Mouse (Mus musculus): Measurements from ENCODE around the gene Cd3eap. TPM values are rescaled to one million over a fixed set of nuclear protein-coding genes. Genes with fewer than 3 reads are reported as not detected.

The Cd3eap gene
- polyA plus RNA-seq, 1 experiment from 2014 or later, result 17.6 TPM

DNA sequence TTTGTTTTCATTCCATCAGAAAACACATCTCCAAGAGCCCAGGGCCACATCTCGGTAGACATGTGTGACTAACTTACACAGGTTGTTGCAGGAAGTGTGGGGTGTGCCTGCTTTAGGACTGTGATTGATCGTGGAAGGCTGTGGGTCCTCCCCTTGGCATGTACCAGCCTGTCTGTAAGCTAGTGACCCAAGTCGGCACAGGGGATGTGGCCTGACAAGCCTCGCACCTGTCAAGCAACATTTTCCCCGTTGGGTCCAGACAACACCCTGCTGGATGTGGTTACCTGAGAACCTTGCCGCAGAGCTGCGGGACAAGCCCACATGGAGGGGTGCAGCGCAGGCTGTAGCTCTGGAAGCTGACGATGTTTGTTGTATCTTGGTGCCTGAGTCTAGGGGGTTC lies 36.8 kb downstream of the Cd3eap start:
- no peak overlapping the region for H3K9ac ChIP-seq (ENCODE audit: low read depth, low read length)
- peaks cover 31% of the 10 kb centered on the region for H3K4me1 ChIP-seq (ENCODE audit: control insufficient read depth, insufficient read depth, low read length)
- H3K9me3 ChIP-seq (replicated peaks; ENCODE audit: control insufficient read depth, low read length), result no peaks in the 10 kb centered on the region
- H3K36me3 ChIP-seq (ENCODE audit: control insufficient read depth, insufficient read depth, low read length), result no peaks in the 10 kb centered on the region
- no peak for ATAC-seq (replicated peaks; ENCODE audit: insufficient number of reproducible peaks, low FRiP score, low TSS enrichment)
- H3K4me2 ChIP-seq, result no peak overlapping the region
- H3K27me3 ChIP-seq (ENCODE audit: control insufficient read depth, insufficient read depth, low read length), result no peaks in the 10 kb centered on the region
- no peak overlapping the region for H3K4me3 ChIP-seq (ENCODE audit: low read depth, low read length)
- no peak overlapping the region for H3K27ac ChIP-seq (ENCODE audit: low read depth, low read length)
- WGBS (ENCODE audit: insufficient replicate concordance), result 33% methylated on average over 9 of the region's 9 CpGs

GRCm38 (mm10) chr7:19321464-19321863 lies 37.8 kb downstream of the Cd3eap start:
- no peak overlapping the region for H3K4me3 ChIP-seq (ENCODE audit: low read depth, low read length)
- no peaks in the 10 kb centered on the region for H3K36me3 ChIP-seq (ENCODE audit: control insufficient read depth, insufficient read depth, low read length)
- WGBS (ENCODE audit: insufficient replicate concordance), result 53% methylated on average over 5 of the region's 5 CpGs
- no peak overlapping the region for H3K4me2 ChIP-seq
- H3K4me1 ChIP-seq (ENCODE audit: control insufficient read depth, insufficient read depth, low read length), result peaks cover 20% of the 10 kb centered on the region
- H3K9me3 ChIP-seq (replicated peaks; ENCODE audit: control insufficient read depth, low read length), result no peaks in the 10 kb centered on the region
- no peak for ATAC-seq (replicated peaks; ENCODE audit: insufficient number of reproducible peaks, low FRiP score, low TSS enrichment)
- no peaks in the 10 kb centered on the region for H3K27me3 ChIP-seq (ENCODE audit: control insufficient read depth, insufficient read depth, low read length)
- no peak overlapping the region for H3K27ac ChIP-seq (ENCODE audit: low read depth, low read length)
- H3K9ac ChIP-seq (ENCODE audit: low read depth, low read length), result no peak overlapping the region

DNA sequence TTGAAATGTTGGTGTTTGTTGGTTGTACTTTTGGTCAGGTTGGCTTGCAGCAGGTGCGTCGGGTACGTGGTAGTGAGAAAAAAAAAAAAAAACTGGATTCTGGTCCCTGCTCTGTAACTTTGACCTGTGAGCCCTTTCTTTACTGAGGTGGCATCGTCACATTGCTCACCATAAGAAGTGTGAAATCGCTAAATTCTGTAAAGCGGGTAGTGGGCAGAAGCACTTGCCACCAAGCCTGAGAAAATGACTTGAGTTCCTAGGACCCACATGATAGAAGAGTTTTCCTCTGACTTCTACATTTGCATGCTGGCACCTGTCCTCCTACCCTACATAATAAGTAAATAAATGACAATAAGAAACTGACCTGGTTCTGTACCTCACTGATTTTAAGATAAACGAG lies 38.6 kb downstream of the Cd3eap start:
- Histone ChIP-seq H3K4me1 (ENCODE audit: control insufficient read depth, insufficient read depth, low read length) (peaks cover 13% of the 10 kb centered on the region), H3K27ac (ENCODE audit: low read depth, low read length) (0 out of 2 replicates have a peak overlapping the region, but pooled peaks have one; percentile 35)
- WGBS (ENCODE audit: insufficient replicate concordance), result 40% methylated on average over 7 of the region's 7 CpGs

GRCm38 (mm10) chr7:19319906-19320305 lies 39.4 kb downstream of the Cd3eap start:
- Histone ChIP-seq H3K4me3 (ENCODE audit: low read depth, low read length) (peak overlapping the region; percentile 43), H3K9ac (ENCODE audit: low read depth, low read length) (peak overlapping the region; percentile 66), H3K9me3 (replicated peaks; ENCODE audit: control insufficient read depth, low read length) (no peaks in the 10 kb centered on the region), H3K36me3 (ENCODE audit: control insufficient read depth, insufficient read depth, low read length) (no peaks in the 10 kb centered on the region), H3K27me3 (ENCODE audit: control insufficient read depth, insufficient read depth, low read length) (no peaks in the 10 kb centered on the region), H3K4me2 (peak overlapping the region; percentile 81), H3K27ac (ENCODE audit: low read depth, low read length) (0 out of 2 replicates have a peak overlapping the region, but pooled peaks have one; percentile 35), H3K4me1 (ENCODE audit: control insufficient read depth, insufficient read depth, low read length) (peaks cover 12% of the 10 kb centered on the region)
- peak; percentile 91 for ATAC-seq (replicated peaks; ENCODE audit: insufficient number of reproducible peaks, low FRiP score, low TSS enrichment)
- WGBS (ENCODE audit: insufficient replicate concordance), result under 1% methylated on average over 41 of the region's 41 CpGs

More for the DNA sequence above, 38.6 kb downstream of the Cd3eap start:
- Histone ChIP-seq H3K36me3 (ENCODE audit: control insufficient read depth, insufficient read depth, low read length) (no peaks in the 10 kb centered on the region), H3K4me3 (ENCODE audit: low read depth, low read length) (peak overlapping the region; percentile 43; the same call in 1 of the 2 replicates), H3K4me2 (peak overlapping the region; percentile 81), H3K27me3 (ENCODE audit: control insufficient read depth, insufficient read depth, low read length) (no peaks in the 10 kb centered on the region), H3K9me3 (replicated peaks; ENCODE audit: control insufficient read depth, low read length) (no peaks in the 10 kb centered on the region), H3K9ac (ENCODE audit: low read depth, low read length) (peak overlapping the region; percentile 56)
- no peak for ATAC-seq (replicated peaks; ENCODE audit: insufficient number of reproducible peaks, low FRiP score, low TSS enrichment)

- Histone ChIP-seq H3K4me2 (peak overlapping the region; percentile 81), H3K27ac (ENCODE audit: low read depth, low read length) (0 out of 2 replicates have a peak overlapping the region, but pooled peaks have one; percentile 3), H3K4me1 (ENCODE audit: control insufficient read depth, insufficient read depth, low read length) (peaks cover 12% of the 10 kb centered on the region), H3K9me3 (replicated peaks; ENCODE audit: control insufficient read depth, low read length) (no peaks in the 10 kb centered on the region), H3K4me3 (ENCODE audit: low read depth, low read length) (peak overlapping the region; percentile 43), H3K27me3 (ENCODE audit: control insufficient read depth, insufficient read depth, low read length) (no peaks in the 10 kb centered on the region), H3K36me3 (ENCODE audit: control insufficient read depth, insufficient read depth, low read length) (no peaks in the 10 kb centered on the region), H3K9ac (ENCODE audit: low read depth, low read length) (peak overlapping the region; percentile 66)
- peak; percentile 21; the same call in 1 of the 2 replicates for ATAC-seq (replicated peaks; ENCODE audit: insufficient number of reproducible peaks, low FRiP score, low TSS enrichment)
- WGBS (ENCODE audit: insufficient replicate concordance), result 18% methylated on average over 9 of the region's 9 CpGs
Measured at GRCm38 (mm10) chr7:19319458-19319857, 39.8 kb downstream of the Cd3eap start.

DNA sequence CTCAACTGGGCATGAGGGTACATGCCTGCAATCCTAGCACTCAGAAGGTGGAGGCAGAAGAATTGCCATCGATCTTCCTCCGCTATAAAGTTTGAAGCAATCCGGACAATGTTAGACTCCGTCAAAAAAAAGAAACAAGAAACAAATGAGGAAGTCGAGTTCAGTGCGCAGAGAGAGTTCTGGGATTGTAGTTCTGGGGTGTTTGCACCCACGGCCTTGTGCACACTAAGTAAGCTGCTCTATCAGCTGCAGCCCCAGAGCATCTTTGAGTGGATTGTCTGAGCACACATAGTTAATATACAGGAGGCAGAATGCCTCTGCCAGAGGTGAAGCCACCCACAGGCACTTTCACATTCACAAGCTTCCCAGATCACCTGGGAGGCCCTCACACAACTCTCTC lies 40.6 kb downstream of the Cd3eap start:
- Histone ChIP-seq H3K9me3 (replicated peaks; ENCODE audit: control insufficient read depth, low read length) (no peaks in the 10 kb centered on the region), H3K27ac (ENCODE audit: low read depth, low read length) (no peak overlapping the region), H3K9ac (ENCODE audit: low read depth, low read length) (no peak overlapping the region), H3K27me3 (ENCODE audit: control insufficient read depth, insufficient read depth, low read length) (no peaks in the 10 kb centered on the region), H3K36me3 (ENCODE audit: control insufficient read depth, insufficient read depth, low read length) (no peaks in the 10 kb centered on the region), H3K4me2 (no peak overlapping the region), H3K4me3 (ENCODE audit: low read depth, low read length) (no peak overlapping the region), H3K4me1 (ENCODE audit: control insufficient read depth, insufficient read depth, low read length) (peaks cover 12% of the 10 kb centered on the region)
- WGBS (ENCODE audit: insufficient replicate concordance), result 77% methylated on average over 7 of the region's 7 CpGs
- no peak for ATAC-seq (replicated peaks; ENCODE audit: insufficient number of reproducible peaks, low FRiP score, low TSS enrichment)

DNA sequence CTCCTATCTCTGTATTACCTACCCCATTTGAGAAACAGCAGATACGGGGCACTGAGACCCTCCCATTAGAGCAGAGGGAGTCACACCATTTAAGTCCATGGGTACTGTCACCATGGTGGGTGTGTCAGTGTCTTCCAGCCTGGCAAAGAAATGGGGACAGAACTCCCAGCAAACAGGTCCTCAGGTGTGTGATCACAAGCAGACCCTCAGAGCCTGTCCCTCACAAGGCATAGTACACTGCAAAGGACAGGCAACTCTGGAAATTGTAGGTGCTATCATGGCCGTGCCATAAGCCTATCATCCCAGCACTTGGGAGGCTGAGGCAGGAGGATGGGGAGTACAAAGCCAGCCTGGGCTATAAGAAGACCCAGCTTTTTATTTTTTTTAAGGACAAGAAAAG lies 41.1 kb downstream of the Cd3eap start:
- Histone ChIP-seq H3K4me3 (ENCODE audit: low read depth, low read length) (no peak overlapping the region), H3K27ac (ENCODE audit: low read depth, low read length) (no peak overlapping the region), H3K27me3 (ENCODE audit: control insufficient read depth, insufficient read depth, low read length) (no peaks in the 10 kb centered on the region), H3K4me1 (ENCODE audit: control insufficient read depth, insufficient read depth, low read length) (peaks cover 12% of the 10 kb centered on the region), H3K9ac (ENCODE audit: low read depth, low read length) (no peak overlapping the region), H3K36me3 (ENCODE audit: control insufficient read depth, insufficient read depth, low read length) (no peaks in the 10 kb centered on the region), H3K4me2 (no peak overlapping the region), H3K9me3 (replicated peaks; ENCODE audit: control insufficient read depth, low read length) (no peaks in the 10 kb centered on the region)
- ATAC-seq (replicated peaks; ENCODE audit: insufficient number of reproducible peaks, low FRiP score, low TSS enrichment), result no peak
- WGBS (ENCODE audit: insufficient replicate concordance), result 65% methylated on average over 2 of the region's 2 CpGs

GRCm38 (mm10) chr7:19316451-19317161 lies 42.7 kb downstream of the Cd3eap start:
- Histone ChIP-seq H3K4me2 (no peak overlapping the region), H3K9ac (ENCODE audit: low read depth, low read length) (no peak overlapping the region), H3K36me3 (ENCODE audit: control insufficient read depth, insufficient read depth, low read length) (no peaks in the 10 kb centered on the region), H3K4me3 (ENCODE audit: low read depth, low read length) (no peak overlapping the region), H3K9me3 (replicated peaks; ENCODE audit: control insufficient read depth, low read length) (no peaks in the 10 kb centered on the region), H3K27me3 (ENCODE audit: control insufficient read depth, insufficient read depth, low read length) (no peaks in the 10 kb centered on the region), H3K27ac (ENCODE audit: low read depth, low read length) (no peak overlapping the region), H3K4me1 (ENCODE audit: control insufficient read depth, insufficient read depth, low read length) (peaks cover 12% of the 10 kb centered on the region)
- ATAC-seq (replicated peaks; ENCODE audit: insufficient number of reproducible peaks, low FRiP score, low TSS enrichment), result no peak
- WGBS (ENCODE audit: insufficient replicate concordance), result 57% methylated on average over 14 of the region's 14 CpGs

DNA sequence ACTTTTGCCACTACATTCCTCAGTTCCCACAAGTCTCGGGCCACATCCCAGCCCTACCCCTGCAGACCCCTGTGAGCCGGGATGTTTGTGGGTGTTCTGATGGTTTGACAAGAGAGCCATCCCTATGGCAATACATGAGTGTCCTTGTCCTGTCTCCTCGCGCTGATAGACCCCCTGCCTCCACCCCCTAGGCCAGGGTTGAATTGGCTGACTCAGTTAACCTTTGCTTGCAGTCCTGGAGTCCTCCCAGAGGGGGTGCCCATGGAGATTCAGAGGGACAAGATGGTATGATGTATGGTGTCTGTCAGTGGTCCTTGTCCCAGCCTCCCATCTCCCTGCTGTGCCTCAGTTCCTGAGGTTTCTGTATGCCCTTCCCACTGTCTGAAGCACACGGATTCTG lies 45.2 kb downstream of the Cd3eap start:
- H3K4me2 ChIP-seq, result no peak overlapping the region
- H3K27ac ChIP-seq (ENCODE audit: low read depth, low read length), result no peak overlapping the region
- no peak overlapping the region for H3K4me3 ChIP-seq (ENCODE audit: low read depth, low read length)
- H3K36me3 ChIP-seq (ENCODE audit: control insufficient read depth, insufficient read depth, low read length), result no peaks in the 10 kb centered on the region
- no peak overlapping the region for H3K9ac ChIP-seq (ENCODE audit: low read depth, low read length)
- no peak for ATAC-seq (replicated peaks; ENCODE audit: insufficient number of reproducible peaks, low FRiP score, low TSS enrichment)
- no peaks in the 10 kb centered on the region for H3K9me3 ChIP-seq (replicated peaks; ENCODE audit: control insufficient read depth, low read length)
- no peaks in the 10 kb centered on the region for H3K27me3 ChIP-seq (ENCODE audit: control insufficient read depth, insufficient read depth, low read length)
- H3K4me1 ChIP-seq (ENCODE audit: control insufficient read depth, insufficient read depth, low read length), result peaks cover 7% of the 10 kb centered on the region; the same call in 1 of the 2 replicates
- WGBS (ENCODE audit: insufficient replicate concordance), result 48% methylated on average over 5 of the region's 5 CpGs

Measured in heart, embryonic 11.5 days (tissue).